Mouse (Mus musculus) right cerebral cortex, postnatal 4 days (tissue): Measurements from ENCODE around the gene Fam8a1.

Experiments
- DNase-seq: peaks from one replicate; pipeline ENCODE4 v3.0.0-alpha.2; 2022

Gene Fam8a1

DNA sequence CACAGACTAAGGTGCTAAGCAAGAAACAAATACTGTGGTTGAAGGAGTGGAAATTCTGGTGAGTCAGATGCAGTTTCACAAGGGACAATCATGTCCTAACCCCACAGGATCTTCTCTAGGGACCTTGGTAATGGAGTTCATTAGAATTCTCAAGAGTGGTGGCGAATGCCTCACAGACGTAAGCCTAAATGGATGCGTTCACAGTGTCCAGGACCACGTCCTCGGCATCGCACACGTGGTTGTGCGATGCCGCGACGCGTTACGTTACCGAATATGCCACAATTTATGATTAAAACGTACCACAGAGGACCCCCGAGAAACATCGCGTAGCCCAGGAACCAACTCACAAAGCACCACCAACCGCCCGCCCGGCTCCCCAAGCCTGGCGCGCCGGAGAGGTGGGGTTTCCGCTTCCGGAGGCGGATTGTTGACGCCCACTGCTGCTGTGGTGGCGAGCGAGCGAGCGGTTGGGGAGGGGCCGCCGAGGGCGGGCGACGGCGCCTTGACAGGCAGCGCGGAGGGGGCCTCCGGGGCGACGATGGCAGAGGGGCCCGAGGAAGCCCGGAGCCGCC lies at the start of gene Fam8a1:
Gene Fam8a1, plus strand, starts transcription at position 475 of the 572 bp plus-strand sequence.
- peak; percentile 93 for DNase-seq

DNA sequence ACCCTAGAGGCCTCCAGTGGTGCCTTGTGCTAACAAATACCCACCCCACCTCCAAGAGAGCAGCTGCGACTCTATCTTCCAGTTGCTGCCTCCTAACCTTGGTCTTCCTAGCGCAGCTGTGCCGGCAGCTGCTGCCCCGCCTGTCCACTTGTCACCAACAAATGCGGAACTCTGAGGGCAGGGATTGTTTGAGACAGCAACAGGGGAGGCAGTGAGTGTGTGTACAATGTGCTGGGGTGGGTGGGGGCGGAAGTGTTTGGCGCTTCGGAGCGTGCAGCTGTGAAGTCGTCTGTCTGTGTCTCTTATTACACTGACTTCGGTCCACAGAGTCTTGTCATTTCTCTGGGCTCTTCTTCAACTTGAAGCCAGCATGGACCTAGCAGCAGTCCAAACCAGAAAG lies 49.7 kb upstream of the Fam8a1 start:
- no peak for DNase-seq

DNA sequence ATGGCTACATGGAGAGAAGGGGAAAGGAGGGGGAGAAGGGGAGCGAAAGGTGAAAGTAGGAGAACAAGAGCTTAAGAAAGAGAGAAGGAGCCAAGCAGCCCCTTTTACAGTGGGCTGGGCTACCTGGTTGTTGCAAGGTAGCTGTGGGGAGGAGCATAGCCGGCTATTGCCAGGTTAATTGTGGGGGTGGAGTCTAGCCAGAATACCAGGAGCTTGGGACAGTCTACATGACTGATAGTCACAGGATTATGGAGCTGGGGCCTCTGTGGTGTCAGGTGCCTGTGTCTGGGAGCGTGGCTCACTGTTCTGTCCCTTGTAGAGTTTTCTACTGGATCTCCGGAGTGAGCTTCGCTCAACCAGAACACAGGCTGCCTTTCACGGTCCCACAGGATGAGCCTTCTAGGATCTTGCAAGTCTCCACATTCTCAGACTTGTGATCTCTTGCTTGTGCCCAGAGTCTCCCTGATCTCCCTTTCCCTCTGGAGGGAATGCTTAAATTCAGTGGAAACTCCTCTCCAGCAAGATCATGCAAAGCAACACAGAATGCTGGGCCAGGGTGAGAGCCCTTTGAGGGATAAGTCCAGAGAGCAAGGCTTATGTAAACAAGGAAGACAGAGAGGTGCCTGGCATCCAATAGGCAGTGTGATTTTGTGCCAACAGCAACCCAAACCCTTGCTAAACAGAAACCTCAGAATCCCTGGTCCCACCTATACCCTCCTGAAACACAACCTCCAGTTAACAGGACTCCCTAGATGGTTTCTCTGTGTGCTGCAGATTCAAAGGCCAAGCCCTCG lies 48.2 kb upstream of the Fam8a1 start:
- DNase-seq, result no peak

- DNase-seq, result no peak
Measured at GRCm38 (mm10) chr13:46626608-46627007, 42.7 kb upstream of the Fam8a1 start.

DNA sequence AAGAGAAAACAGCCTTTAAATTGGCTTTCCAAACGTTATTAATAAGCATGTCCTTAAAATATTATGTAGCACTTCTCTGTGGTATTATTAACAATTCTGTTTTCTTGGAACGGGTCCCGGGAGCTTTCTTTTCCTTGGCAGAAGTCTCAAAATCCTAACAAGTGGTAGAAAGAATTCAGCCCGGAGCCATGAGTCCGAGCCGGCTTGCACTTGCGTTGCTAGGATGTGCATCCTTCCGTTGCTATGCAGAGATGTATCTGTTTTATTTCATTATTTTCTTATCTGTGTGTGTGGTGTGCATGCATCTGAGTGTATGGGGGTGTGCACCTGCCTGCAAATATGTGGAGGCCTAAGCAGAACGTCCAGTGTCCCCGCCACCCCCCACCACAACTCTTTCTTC lies 41.5 kb upstream of the Fam8a1 start:
- peak; percentile 60 for DNase-seq

GRCm38 (mm10) chr13:46629391-46629790 lies 39.9 kb upstream of the Fam8a1 start:
- DNase-seq, result no peak

- no peak for DNase-seq
Measured at GRCm38 (mm10) chr13:46632796-46633195, 36.5 kb upstream of the Fam8a1 start.

DNA sequence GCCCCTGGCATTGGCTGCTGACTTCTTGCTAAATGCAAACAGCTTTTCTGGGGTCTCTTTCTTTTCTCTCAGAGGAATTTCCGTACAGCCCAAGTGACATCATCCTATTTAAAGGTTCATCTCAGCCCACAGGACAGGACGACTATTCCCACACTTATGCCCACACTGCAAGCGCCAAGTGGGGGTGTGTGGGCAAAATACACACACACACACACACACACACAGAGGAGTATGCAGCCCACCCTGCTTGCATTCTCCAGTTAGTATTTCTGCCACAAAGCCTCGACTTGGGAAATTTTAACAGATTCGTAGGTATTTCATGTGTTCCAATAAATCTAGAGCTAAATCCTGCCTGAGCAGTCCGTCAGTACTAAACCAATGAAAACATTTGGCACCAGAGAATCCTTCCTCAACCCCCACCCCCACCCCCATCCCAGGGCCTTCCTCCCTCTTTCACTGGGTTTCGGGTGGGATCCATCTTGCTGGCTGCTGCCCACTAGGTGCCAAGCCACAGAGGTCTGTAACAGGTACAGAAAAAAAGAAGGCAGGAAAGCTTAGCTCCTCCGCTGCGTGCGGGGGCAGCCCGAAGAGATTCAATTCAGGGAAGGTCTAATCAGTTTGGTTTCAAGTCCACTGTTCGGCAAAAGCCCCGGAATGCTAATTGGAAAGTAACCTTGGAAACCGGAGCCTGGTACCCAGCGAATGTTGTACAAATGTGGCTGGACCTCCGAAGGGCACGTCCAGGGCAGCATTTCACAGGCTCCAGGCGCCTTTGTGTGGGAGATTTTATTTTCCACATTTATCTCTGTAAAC lies 35.8 kb upstream of the Fam8a1 start:
- DNase-seq, result peak; percentile 37

DNA sequence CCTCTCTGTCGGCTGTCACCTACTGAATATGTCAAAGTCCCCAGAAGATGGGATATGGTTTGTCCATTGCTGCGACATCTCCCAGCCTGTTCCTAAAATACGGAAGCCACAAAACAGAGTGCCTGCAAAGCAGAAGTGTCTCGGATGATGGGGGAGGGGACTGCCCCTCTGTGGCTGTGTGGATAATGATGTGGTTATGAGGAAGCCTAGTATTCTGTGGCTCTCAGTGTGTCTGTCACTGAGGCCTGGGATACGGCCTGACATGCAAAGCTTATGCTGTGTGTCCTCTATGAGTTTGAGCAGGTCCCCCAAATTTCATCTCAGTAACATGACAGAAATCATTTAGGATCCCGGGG lies 35.2 kb upstream of the Fam8a1 start:
- peak; percentile 42 for DNase-seq

GRCm38 (mm10) chr13:46640608-46641468 lies 28.5 kb upstream of the Fam8a1 start:
- no peak for DNase-seq

DNA sequence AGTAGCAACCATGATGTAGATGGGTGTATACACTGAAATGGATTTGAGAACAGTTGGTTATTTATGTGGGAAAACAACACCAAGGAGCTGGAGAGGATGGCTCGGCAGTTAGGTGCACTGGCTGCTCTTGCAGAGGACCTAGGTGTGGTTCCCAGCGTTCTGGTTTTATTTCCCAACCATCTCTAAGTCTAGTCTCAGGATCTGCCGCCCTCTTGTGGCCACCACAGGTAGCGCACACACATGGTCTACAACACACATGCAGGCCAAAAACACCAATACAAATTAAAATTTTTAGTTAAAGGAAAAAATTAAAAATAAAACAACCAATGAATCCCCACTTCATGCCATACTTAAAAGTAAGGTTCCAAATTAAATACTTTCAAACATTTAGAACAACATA lies 27.0 kb upstream of the Fam8a1 start:
- no peak for DNase-seq

DNA sequence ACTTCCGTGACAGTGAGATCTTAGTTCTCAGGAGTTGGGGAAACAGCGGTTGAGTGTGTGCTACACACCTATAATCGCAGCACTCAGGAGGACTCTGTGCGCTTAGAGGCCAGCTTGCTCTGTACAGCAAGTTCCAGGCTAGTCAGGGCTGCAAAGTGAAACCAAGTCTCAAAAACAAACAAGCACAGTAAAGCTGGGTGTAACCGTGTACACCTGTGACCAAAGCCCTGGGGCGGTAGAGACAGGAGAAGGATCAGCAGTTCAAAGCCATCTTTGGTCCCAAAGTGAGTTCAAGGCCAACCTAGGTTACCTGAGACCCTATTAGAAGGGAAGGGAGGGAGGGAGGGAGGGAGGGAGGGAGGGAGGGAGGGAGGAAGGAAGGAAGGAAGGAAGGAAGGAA lies 25.1 kb upstream of the Fam8a1 start:
- no peak for DNase-seq

GRCm38 (mm10) chr13:46645476-46645875 lies 23.8 kb upstream of the Fam8a1 start:
- DNase-seq, result no peak

GRCm38 (mm10) chr13:46651853-46652252 lies 17.5 kb upstream of the Fam8a1 start:
- no peak for DNase-seq

DNA sequence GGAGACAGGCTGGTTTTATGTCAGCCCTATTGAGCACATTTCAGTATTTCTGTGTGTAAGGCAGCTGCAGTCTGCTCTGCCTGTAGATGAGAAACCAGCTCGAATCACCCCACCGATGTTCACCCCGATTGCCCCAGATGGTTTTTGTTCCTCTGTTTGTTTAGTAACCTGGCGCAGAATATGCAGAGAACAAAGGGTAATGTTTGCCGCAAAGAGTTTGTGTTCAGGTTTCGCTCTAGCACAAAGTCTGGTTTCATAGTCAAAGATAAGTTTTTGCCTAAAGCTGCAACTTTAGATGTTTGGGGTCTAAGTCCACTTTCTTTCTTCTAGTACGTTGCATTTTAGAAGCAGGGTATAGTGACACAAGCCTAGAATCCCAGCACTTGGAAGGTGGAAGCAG lies 16.7 kb upstream of the Fam8a1 start:
- DNase-seq, result no peak

DNA sequence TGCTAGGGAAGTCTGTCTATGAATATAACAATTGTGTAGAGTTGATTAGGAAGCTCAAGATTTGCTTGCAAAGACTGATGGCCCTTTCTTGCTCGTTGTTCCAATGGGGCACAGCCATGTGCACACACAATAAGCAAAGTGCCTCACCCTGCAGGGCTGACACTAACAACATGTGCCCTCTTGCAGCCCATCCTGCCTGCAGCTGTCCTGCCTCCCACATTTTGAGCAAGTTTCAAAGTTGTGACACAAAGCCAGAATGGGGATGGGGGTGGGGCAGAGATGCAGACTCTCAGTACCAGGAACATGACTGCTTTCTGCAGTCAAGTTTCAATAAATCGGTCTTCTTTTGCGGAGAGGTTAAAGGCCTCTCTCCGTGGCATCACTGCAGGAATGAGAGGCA lies 15.7 kb upstream of the Fam8a1 start:
- no peak for DNase-seq

DNA sequence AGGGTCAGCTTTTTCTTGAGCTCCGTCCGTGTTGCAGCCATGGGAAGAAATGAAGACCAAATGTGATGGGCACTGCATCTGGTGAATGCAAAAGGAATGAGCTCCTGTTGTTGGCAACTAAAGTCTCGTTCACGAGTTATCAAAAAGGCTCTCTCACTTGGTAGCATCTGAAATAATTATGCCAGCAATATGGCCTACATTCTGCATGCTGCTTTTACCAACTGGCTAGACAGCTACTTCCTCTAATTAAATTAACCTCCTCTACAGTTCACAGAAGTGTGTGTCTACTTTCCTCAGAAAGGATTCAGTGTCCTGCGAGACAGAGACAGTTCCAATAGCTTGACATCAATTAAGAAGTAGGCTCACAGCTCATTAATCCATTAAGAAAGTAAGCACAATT lies 14.8 kb upstream of the Fam8a1 start:
- no peak for DNase-seq

DNA sequence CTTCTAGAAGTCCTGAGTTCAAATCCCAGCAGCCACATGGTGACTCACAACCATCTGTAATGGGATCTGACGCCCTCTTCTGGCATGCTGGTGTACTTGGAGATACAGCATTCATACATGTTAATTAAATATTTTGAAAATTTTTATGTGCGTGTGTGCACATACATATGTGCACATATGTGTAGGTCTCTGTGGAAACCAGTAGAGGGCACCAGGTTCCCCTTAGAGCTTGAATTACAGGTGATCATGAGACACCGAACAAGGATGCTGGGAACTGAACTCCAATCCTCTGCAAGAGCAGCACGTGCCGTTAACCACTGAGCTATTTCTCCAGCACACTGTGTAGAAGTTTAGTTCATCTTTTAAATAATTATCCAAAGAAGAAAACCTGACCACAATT lies 10.1 kb upstream of the Fam8a1 start:
- DNase-seq, result no peak

DNA sequence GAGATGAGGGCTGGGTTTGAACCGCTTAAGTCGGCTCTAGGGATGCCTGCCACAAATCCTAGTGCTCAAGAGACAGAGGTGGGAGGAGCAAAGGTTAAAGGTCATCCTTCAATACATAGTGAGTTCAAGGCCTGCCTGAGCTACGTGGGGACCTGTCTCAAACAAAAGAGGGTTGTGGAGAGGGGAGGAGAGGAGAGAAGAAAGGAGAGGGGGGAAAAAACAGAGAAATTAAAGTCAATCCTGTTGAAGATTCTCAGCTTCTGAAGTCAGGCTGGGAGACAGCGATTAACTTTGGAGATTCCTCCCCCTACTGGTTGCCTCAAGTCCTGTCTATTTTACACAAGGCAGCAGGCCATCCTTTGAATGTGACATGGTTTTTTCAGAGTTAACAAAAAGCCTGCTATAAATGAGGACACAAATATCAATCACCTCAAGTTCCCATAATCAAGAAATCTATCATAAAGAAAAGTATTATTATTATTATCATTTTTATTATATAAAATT lies 5.8 kb upstream of the Fam8a1 start:
- no peak for DNase-seq

DNA sequence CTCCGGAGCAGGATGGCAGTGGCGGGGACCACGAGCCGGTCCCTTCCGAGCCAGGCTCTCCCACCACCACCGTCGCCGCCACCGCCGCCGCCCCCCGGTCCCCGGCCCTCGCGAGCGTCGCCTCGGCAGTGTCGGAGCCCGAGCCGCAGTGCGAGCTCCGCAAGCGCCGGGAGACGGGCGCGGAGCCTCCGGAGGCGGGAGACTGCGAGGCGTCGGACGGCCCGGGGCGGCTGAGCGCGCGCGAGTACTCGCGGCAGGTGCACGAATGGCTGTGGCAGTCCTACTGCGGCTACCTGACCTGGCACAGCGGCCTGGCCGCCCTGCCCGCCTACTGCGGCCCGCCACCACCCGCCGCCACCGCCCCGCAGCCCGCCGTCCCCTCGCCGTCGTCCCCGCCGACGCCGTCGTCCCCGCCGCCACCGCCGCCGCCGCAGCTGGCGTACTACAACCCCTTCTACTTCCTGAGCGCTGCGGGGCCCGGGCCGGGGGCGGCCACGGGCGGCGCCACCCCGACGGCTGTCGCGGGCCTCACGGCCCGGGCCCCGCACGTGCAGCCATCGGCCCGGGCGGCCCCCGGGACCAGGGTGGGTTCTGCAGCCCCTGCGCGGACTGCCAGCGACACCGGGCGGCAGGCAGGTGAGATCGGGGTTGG lies 424 bp downstream of the Fam8a1 start:
- peak; percentile 49 for DNase-seq

DNA sequence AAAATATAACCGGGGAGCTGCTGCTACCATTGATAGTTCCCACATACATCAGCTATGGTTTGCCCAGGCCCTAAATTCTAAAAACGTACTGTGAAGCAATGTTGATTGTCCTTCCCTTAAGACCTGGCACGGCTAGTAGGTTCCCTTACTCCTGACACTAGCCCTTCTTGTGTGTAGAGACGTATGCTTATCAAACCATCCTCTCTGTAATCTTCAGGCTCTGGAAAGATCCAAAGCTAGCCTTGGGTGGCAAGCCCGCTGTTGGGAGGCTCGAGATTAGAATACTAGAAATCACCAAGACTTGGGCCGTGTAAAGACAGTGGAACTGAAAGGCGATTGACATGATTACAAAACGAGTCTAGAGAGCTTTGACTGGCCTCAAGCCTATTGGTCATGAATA lies 1.2 kb downstream of the Fam8a1 start:
- no peak for DNase-seq

DNA sequence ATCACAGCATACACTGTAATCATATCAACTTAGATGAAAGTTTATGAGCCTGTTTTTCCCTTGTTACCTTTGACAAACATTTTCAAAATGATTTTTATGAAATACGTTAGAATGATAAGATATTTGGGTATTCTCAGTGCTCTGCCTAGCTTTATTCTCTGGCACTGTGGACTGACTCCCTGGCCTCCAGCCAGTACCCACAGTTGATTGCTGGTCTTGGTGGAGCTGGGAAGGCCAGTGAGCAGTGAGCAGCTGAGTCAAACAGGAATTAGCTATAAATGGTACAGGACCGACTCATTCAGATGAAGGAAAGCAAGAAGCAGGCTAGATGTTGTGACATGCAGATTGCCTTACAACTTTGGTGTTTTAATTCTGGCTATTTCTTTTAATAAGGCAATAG lies 5.3 kb downstream of the Fam8a1 start:
- no peak for DNase-seq
